Mouse (Mus musculus): ENCODE data around the gene Nfic. TPM values are rescaled to one million over a fixed set of nuclear protein-coding genes. Genes with fewer than 3 reads are reported as not detected.

The Nfic gene
- polyA plus RNA-seq, 1 experiment from 2014 or later = 21.1 TPM

DNA sequence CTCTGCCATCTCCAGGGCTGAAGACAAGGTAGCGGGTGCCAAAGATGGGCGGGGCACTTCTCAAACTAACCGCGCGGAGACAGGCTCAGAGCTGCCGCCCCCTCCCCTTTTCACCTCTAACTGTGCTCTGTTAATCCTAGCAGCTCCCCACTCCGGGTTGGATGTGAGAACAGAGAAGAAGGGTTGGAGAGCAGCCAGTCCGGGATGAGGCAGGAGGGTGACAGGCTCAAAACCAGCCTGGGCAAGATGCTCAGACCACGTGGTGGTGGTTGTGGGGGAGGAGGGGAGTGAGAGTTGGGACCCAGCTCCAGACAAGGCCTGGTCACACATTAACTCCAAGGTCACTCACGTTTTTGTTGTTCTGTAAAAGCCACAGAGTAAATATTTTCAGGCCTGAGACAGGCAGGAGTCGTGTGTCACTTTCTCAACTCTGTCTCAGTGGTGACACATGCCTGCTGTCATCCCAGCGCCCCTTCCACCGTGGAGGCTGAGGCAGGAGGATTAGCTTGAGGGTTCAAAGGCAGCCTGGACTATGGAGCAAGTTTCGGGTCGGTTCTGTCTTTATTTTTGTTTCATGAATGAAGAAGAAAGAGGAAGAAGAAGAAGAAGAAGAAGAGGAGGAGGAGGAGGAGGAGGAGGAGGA is 23.8 kb downstream of the Nfic start:
- Histone ChIP-seq H3K4me2 (ENCODE audit: low read depth, low read length) (peak overlapping the region; percentile 96), H3K36me3 (replicated peaks; ENCODE audit: insufficient read depth, low read length) (no peaks in the 10 kb centered on the region), H3K27me3 (ENCODE audit: insufficient read depth, low read length) (peaks cover 17% of the 10 kb centered on the region), H3K4me3 (ENCODE audit: low read depth, low read length) (0 out of 2 replicates have a peak overlapping the region, but pooled peaks have one; percentile 76), H3K9me3 (ENCODE audit: low read length) (no peaks in the 10 kb centered on the region), H3K9ac (replicated peaks) (no peak overlapping the region), H3K4me1 (ENCODE audit: insufficient read depth) (peaks cover 35% of the 10 kb centered on the region), H3K27ac (ENCODE audit: low read depth) (0 out of 2 replicates have a peak overlapping the region, but pooled peaks have one; percentile 97)
- ATAC-seq = peak; percentile 1; the same call in 1 of the 2 replicates
- peak; percentile 42 for DNase-seq
- WGBS (ENCODE audit: insufficient replicate concordance) = 17% methylated on average over 15 of the region's 15 CpGs
- TF ChIP-seq EP300 (IDR thresholded peaks at IDR 0.05; ENCODE audit: low read depth) (no peak), CTCF (IDR thresholded peaks at IDR 0.05; ENCODE audit: low read depth) (no peak)

DNA sequence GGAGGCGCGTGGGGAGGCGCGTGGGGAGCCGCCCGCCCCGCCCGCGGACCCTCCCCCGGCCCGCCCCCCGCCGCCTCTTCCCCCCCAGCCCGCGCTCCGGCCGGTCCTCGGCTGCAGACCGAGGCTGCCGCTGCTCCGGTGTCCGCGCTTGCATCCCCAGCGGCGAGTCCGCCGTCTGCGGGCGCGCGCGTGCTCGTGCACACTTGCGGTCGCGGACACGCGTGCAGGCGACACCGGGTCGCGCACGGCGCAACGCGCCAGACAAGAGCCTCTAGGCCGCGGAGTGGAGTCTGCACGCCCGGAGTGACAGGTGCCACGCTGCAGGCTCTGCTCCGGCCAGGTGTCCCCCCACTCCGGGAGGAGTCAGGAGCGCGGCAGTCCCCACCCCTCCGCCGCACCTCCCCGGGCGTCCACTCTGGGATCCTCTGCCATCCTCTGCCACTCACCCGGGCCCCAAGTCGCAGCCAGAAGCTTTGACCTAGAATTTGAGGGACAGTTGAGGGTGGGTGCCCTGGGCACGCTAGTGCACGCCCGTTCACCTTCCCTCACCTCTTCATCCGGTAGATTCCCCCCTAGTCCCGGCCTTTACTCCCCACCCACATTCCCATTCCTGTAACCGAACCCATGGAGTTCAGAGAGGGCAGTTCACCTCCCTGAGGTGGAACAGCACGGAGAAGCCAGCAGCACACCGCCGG is 24.5 kb downstream of the Nfic start:
- Histone ChIP-seq H3K27me3 (ENCODE audit: insufficient read depth, low read length) (peaks cover 21% of the 10 kb centered on the region), H3K4me2 (ENCODE audit: low read depth, low read length) (peak overlapping the region; percentile 96), H3K4me1 (ENCODE audit: insufficient read depth) (peaks cover 40% of the 10 kb centered on the region), H3K9ac (replicated peaks) (peak overlapping the region; percentile 76), H3K27ac (ENCODE audit: low read depth) (peak overlapping the region; percentile 97), H3K9me3 (ENCODE audit: low read length) (no peaks in the 10 kb centered on the region), H3K4me3 (ENCODE audit: low read depth, low read length) (peak overlapping the region; percentile 76), H3K36me3 (replicated peaks; ENCODE audit: insufficient read depth, low read length) (no peaks in the 10 kb centered on the region)
- peak; percentile 61 for DNase-seq
- TF ChIP-seq CTCF (IDR thresholded peaks at IDR 0.05; ENCODE audit: low read depth) (no peak), EP300 (IDR thresholded peaks at IDR 0.05; ENCODE audit: low read depth) (no peak)
- peak; percentile 9 for ATAC-seq
- 5% methylated on average over 32 of the region's 70 CpGs for WGBS (ENCODE audit: insufficient replicate concordance)

GRCm38 (mm10) chr10:81430141-81430830 is 25.1 kb downstream of the Nfic start:
- peaks cover 28% of the 10 kb centered on the region for H3K27me3 ChIP-seq (ENCODE audit: insufficient read depth, low read length)
- H3K9ac ChIP-seq (replicated peaks) = peak overlapping the region; percentile 76
- DNase-seq (peak; percentile 84), ATAC-seq (peak; percentile 37)
- peak overlapping the region; percentile 96 for H3K4me2 ChIP-seq (ENCODE audit: low read depth, low read length)
- peak overlapping the region; percentile 76 for H3K4me3 ChIP-seq (ENCODE audit: low read depth, low read length)
- no peaks in the 10 kb centered on the region for H3K9me3 ChIP-seq (ENCODE audit: low read length)
- TF ChIP-seq EP300 (IDR thresholded peaks at IDR 0.05; ENCODE audit: low read depth) = no peak
- TF ChIP-seq CTCF (IDR thresholded peaks at IDR 0.05; ENCODE audit: low read depth) = no peak
- 0% methylated on average over 26 of the region's 89 CpGs for WGBS (ENCODE audit: insufficient replicate concordance)
- peaks cover 44% of the 10 kb centered on the region for H3K4me1 ChIP-seq (ENCODE audit: insufficient read depth)
- peak overlapping the region; percentile 97 for H3K27ac ChIP-seq (ENCODE audit: low read depth)
- no peaks in the 10 kb centered on the region for H3K36me3 ChIP-seq (replicated peaks; ENCODE audit: insufficient read depth, low read length)

DNA sequence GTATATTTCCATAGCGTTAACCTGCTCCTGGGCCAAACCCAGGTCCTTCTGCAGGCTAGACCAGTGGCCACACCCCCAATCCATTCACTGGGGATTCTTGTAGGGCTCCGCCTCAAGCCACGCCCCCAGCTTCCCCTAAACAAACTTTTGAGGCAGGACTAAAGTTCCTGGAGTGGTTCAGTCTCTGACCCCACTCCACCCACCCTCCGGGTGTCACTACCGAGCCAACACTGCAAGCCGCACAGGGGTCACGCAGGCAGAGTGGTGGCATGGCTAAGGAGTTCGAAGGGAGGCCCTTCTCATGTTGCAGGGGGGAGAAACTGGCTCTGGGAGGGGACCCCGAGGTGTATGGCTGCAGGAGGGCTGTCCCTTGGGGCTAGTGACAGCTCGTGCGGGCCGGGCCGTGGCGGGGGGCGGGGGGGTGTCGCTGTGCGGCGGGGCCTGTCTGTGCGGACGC is 25.8 kb downstream of the Nfic start:
- peak overlapping the region; percentile 97 for H3K27ac ChIP-seq (ENCODE audit: low read depth)
- DNase-seq (peak; percentile 90), ATAC-seq (peak; percentile 53)
- H3K4me3 ChIP-seq (ENCODE audit: low read depth, low read length) = peak overlapping the region; percentile 76
- H3K36me3 ChIP-seq (replicated peaks; ENCODE audit: insufficient read depth, low read length) = no peaks in the 10 kb centered on the region
- no peak for TF ChIP-seq EP300 (IDR thresholded peaks at IDR 0.05; ENCODE audit: low read depth)
- TF ChIP-seq CTCF (IDR thresholded peaks at IDR 0.05; ENCODE audit: low read depth) = peak; percentile 19; the same call in 1 of the 2 replicates
- peaks cover 45% of the 10 kb centered on the region for H3K4me1 ChIP-seq (ENCODE audit: insufficient read depth)
- peaks cover 31% of the 10 kb centered on the region for H3K27me3 ChIP-seq (ENCODE audit: insufficient read depth, low read length)
- WGBS (ENCODE audit: insufficient replicate concordance) = under 1% methylated on average over 19 of the region's 20 CpGs
- peak overlapping the region; percentile 76 for H3K9ac ChIP-seq (replicated peaks)
- no peaks in the 10 kb centered on the region for H3K9me3 ChIP-seq (ENCODE audit: low read length)
- H3K4me2 ChIP-seq (ENCODE audit: low read depth, low read length) = peak overlapping the region; percentile 96

- peak; percentile 12 for DNase-seq
- H3K27me3 ChIP-seq (ENCODE audit: insufficient read depth, low read length) = peaks cover 31% of the 10 kb centered on the region
- peaks cover 45% of the 10 kb centered on the region for H3K4me1 ChIP-seq (ENCODE audit: insufficient read depth)
Observed at GRCm38 (mm10) chr10:81429092-81429491, 26.3 kb downstream of the Nfic start.

DNA sequence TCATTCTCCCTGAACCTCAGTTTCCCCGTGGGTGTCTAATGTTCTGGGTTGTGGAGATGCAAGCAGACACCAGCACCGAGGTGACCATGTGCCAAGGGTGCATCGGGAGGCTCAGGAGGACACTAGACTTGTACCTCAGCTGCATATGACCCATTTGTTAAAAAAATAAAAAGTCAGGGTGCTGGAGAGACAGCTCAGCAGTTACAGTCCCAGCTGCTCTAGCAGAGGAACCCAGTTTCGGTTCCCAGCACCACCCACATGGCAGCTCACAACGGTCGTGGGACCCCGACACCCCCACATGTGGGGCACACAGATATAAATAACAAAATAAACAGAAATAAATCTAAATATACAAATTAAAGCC is 26.9 kb downstream of the Nfic start:
- DNase-seq (no peak), ATAC-seq (no peak)
- no peak overlapping the region for H3K4me2 ChIP-seq (ENCODE audit: low read depth, low read length)
- H3K27ac ChIP-seq (ENCODE audit: low read depth) = no peak overlapping the region
- no peak overlapping the region for H3K4me3 ChIP-seq (ENCODE audit: low read depth, low read length)
- H3K9me3 ChIP-seq (ENCODE audit: low read length) = no peaks in the 10 kb centered on the region
- H3K4me1 ChIP-seq (ENCODE audit: insufficient read depth) = peaks cover 42% of the 10 kb centered on the region
- no peak for TF ChIP-seq CTCF (IDR thresholded peaks at IDR 0.05; ENCODE audit: low read depth)
- no peak for TF ChIP-seq EP300 (IDR thresholded peaks at IDR 0.05; ENCODE audit: low read depth)
- no peaks in the 10 kb centered on the region for H3K36me3 ChIP-seq (replicated peaks; ENCODE audit: insufficient read depth, low read length)
- no peak overlapping the region for H3K9ac ChIP-seq (replicated peaks)
- H3K27me3 ChIP-seq (ENCODE audit: insufficient read depth, low read length) = peaks cover 31% of the 10 kb centered on the region
- 80% methylated on average over 7 of the region's 7 CpGs for WGBS (ENCODE audit: insufficient replicate concordance)

More at GRCm38 (mm10) chr10:81429092-81429491, 26.3 kb downstream of the Nfic start:
- Histone ChIP-seq H3K9ac (replicated peaks) (no peak overlapping the region), H3K27ac (ENCODE audit: low read depth) (peak overlapping the region; percentile 97; the same call in 1 of the 2 replicates), H3K36me3 (replicated peaks; ENCODE audit: insufficient read depth, low read length) (no peaks in the 10 kb centered on the region), H3K9me3 (ENCODE audit: low read length) (no peaks in the 10 kb centered on the region), H3K4me3 (ENCODE audit: low read depth, low read length) (peak overlapping the region; percentile 76; the same call in 1 of the 2 replicates), H3K4me2 (ENCODE audit: low read depth, low read length) (peak overlapping the region; percentile 96)
- no peak for ATAC-seq
- WGBS (ENCODE audit: insufficient replicate concordance) = 32% methylated on average over 2 of the region's 2 CpGs
- no peak for TF ChIP-seq EP300 (IDR thresholded peaks at IDR 0.05; ENCODE audit: low read depth)

All from liver, postnatal 0 days (tissue).